Mouse (Mus musculus) myocyte (in vitro differentiated cells): ENCODE data around the gene Eml6.

Experiments used
- CEBPB ChIP-seq: IDR thresholded peaks from 2 replicates; pipeline ENCODE4 v1.6.1; 2011; ENCODE audit warnings: mild to moderate bottlenecking, moderate library complexity; ENCODE audit not compliant: poor library complexity, insufficient read depth, severe bottlenecking
- E2F4 ChIP-seq: IDR thresholded peaks from one replicate; pipeline ENCODE4 v1.6.1; 2011; ENCODE audit warnings: mild to moderate bottlenecking, control low read depth, moderate library complexity; ENCODE audit not compliant: insufficient read depth
- MAX ChIP-seq: IDR thresholded peaks from one replicate; pipeline ENCODE4 v1.6.1; 2011; ENCODE audit warnings: low read depth, mild to moderate bottlenecking, control low read depth
- MYOD1 ChIP-seq, 3 experiments: IDR thresholded peaks; one replicate each; pipeline ENCODE4 v1.6.1; 2011; ENCODE audit warnings: control low read depth in 2 of 3, low read depth in 2 of 3, mild to moderate bottlenecking in 2 of 3, moderate library complexity in 1 of 3; ENCODE audit not compliant: insufficient read length in 2 of 3, control insufficient read depth in 1 of 3
- MYOG ChIP-seq, 3 experiments: IDR thresholded peaks; one replicate each; pipeline ENCODE4 v1.6.1; 2011; ENCODE audit warnings: control low read depth in 2 of 3, low read depth in 2 of 3, mild to moderate bottlenecking in 2 of 3; ENCODE audit not compliant: insufficient read length in 2 of 3, control insufficient read depth in 1 of 3, insufficient read depth in 1 of 3
- POLR2A ChIP-seq: IDR thresholded peaks from one replicate; pipeline ENCODE4 v1.6.1; 2011; ENCODE audit warnings: low read depth, mild to moderate bottlenecking, control low read depth, moderate library complexity; ENCODE audit not compliant: insufficient read length
- POLR2AphosphoS2 ChIP-seq: IDR thresholded peaks from one replicate; pipeline ENCODE4 v1.6.1; 2011; ENCODE audit warnings: low read depth, control low read depth; ENCODE audit not compliant: insufficient read length
- SRF ChIP-seq: IDR thresholded peaks from one replicate; pipeline ENCODE4 v1.6.1; 2011; ENCODE audit warnings: low read depth; ENCODE audit not compliant: control insufficient read depth, insufficient read length
- USF1 ChIP-seq: IDR thresholded peaks from one replicate; pipeline ENCODE4 v1.6.1; 2011; ENCODE audit warnings: low read depth, mild to moderate bottlenecking, control low read depth, moderate library complexity

GRCm38 (mm10) chr11:29877981-29878380 is 147.9 kb downstream of the Eml6 start:
- TF ChIP-seq CEBPB = no peak
- no peak for TF ChIP-seq POLR2A
- TF ChIP-seq USF1 = no peak
- no peak for TF ChIP-seq E2F4
- no peak for TF ChIP-seq SRF
- TF ChIP-seq POLR2AphosphoS2 = no peak
- no peak for TF ChIP-seq MYOD1 (IDR thresholded peaks at IDR 0.05; ENCODE audit: control insufficient read depth in 1 of 3, insufficient read length in 2 of 3, low read depth in 2 of 3)
- TF ChIP-seq MAX = no peak
- no peak for TF ChIP-seq MYOG (IDR thresholded peaks at IDR 0.05; ENCODE audit: control insufficient read depth in 1 of 3, insufficient read depth in 1 of 3, insufficient read length in 2 of 3, low read depth in 2 of 3)
